Mouse (Mus musculus) cerebellum, postnatal 14 days (tissue): Measurements from ENCODE around the gene Ankrd11.

ENCODE experiments used
- DNase-seq, 2 experiments: peaks; one replicate each; pipeline ENCODE4 v3.0.0; 2021; ENCODE audit warnings: mixed read lengths in 2 of 2

The Ankrd11 gene

GRCm38 (mm10) chr8:122960323-122960722 lies 81.8 kb downstream of the Ankrd11 start:
- DNase-seq = no peak

GRCm38 (mm10) chr8:122955997-122956396 lies 86.1 kb downstream of the Ankrd11 start:
- no peak for DNase-seq

- DNase-seq = no peak
These were observed 86.9 kb downstream of the Ankrd11 start for GRCm38 (mm10) chr8:122955195-122955594.

GRCm38 (mm10) chr8:122954090-122954799 lies 87.8 kb downstream of the Ankrd11 start:
- DNase-seq = no peak

- no peak for DNase-seq
These were observed 89.0 kb downstream of the Ankrd11 start for GRCm38 (mm10) chr8:122953028-122953427.

GRCm38 (mm10) chr8:122951456-122951855 lies 90.6 kb downstream of the Ankrd11 start:
- no peak for DNase-seq

GRCm38 (mm10) chr8:122949701-122950100 lies 92.4 kb downstream of the Ankrd11 start:
- no peak for DNase-seq

GRCm38 (mm10) chr8:122945775-122946174 lies 96.3 kb downstream of the Ankrd11 start:
- DNase-seq = no peak

GRCm38 (mm10) chr8:122942803-122943713 lies 99.0 kb downstream of the Ankrd11 start:
- DNase-seq = peak; percentile 58 to 66

- DNase-seq = no peak
These were observed 103.5 kb downstream of the Ankrd11 start for GRCm38 (mm10) chr8:122938591-122938990.

- DNase-seq = peak in 1 of 2 experiments; percentile 54
These were observed 103.9 kb downstream of the Ankrd11 start for GRCm38 (mm10) chr8:122938170-122938569.

GRCm38 (mm10) chr8:122937545-122938053 lies 104.5 kb downstream of the Ankrd11 start:
- DNase-seq = peak in 1 of 2 experiments; percentile 45

- DNase-seq = no peak
These were observed 106.2 kb downstream of the Ankrd11 start for GRCm38 (mm10) chr8:122935912-122936311.

- DNase-seq = no peak
These were observed 107.0 kb downstream of the Ankrd11 start for GRCm38 (mm10) chr8:122935118-122935517.

- DNase-seq = no peak
These were observed 108.1 kb downstream of the Ankrd11 start for GRCm38 (mm10) chr8:122933973-122934372.

GRCm38 (mm10) chr8:122932561-122932959 lies 109.5 kb downstream of the Ankrd11 start:
- no peak for DNase-seq

GRCm38 (mm10) chr8:122931834-122932560 lies 110.1 kb downstream of the Ankrd11 start:
- DNase-seq = peak; percentile 60 to 64

- no peak for DNase-seq
These were observed 113.3 kb downstream of the Ankrd11 start for GRCm38 (mm10) chr8:122928631-122929224.

GRCm38 (mm10) chr8:122927841-122928240 lies 114.2 kb downstream of the Ankrd11 start:
- no peak for DNase-seq

GRCm38 (mm10) chr8:122926782-122927181 lies 115.3 kb downstream of the Ankrd11 start:
- no peak for DNase-seq

- no peak for DNase-seq
These were observed 115.9 kb downstream of the Ankrd11 start for GRCm38 (mm10) chr8:122925939-122926722.

- no peak for DNase-seq
These were observed 118.0 kb downstream of the Ankrd11 start for GRCm38 (mm10) chr8:122924091-122924490.
